Mouse (Mus musculus) hindbrain, postnatal 0 days (tissue): ENCODE results near the gene Gnai2. TPM values are rescaled to one million over a fixed set of nuclear protein-coding genes. Genes with fewer than 3 reads are reported as not detected.

Experiments used
- ATAC-seq: fragments of 200-750 bp; cut with Nextera tagmentation; 2 replicates; pipeline ENCODE4 v1.8.0; 2017; ENCODE audit warnings: mild to moderate bottlenecking, moderate TSS enrichment, moderate library complexity
- DNase-seq: peaks from one replicate; pipeline ENCODE4 v3.0.0-alpha.2; 2015; ENCODE audit warnings: low spot score
- H3K27ac ChIP-seq: fragments of 300-500 bp; sonication (generic); 2 replicates; pipeline ENCODE4 v1.5.1; 2014; ENCODE audit warnings: mild to moderate bottlenecking
- H3K27me3 ChIP-seq: fragments of 300-500 bp; sonication (generic); 2 replicates; pipeline ENCODE4 v1.6.1; 2014; ENCODE audit warnings: low read length, mixed read lengths; ENCODE audit not compliant: insufficient read depth
- H3K36me3 ChIP-seq: fragments of 300-500 bp; sonication (generic); 2 replicates; pipeline ENCODE4 v1.6.1; 2014; ENCODE audit warnings: low read length, mixed read lengths; ENCODE audit not compliant: insufficient read depth
- H3K4me1 ChIP-seq: fragments of 300-500 bp; sonication (generic); 2 replicates; pipeline ENCODE4 v1.6.1; 2014; ENCODE audit warnings: antibody characterized with exemption, low read length, mixed read lengths; ENCODE audit not compliant: insufficient read depth
- H3K4me2 ChIP-seq: fragments of 300-500 bp; sonication (generic); 2 replicates; pipeline ENCODE4 v1.6.1; 2014; ENCODE audit warnings: low read depth, mild to moderate bottlenecking, low read length, moderate library complexity, mixed read lengths
- H3K4me3 ChIP-seq: fragments of 300-500 bp; sonication (generic); 2 replicates; pipeline ENCODE4 v1.5.1; 2014; ENCODE audit warnings: low read length
- H3K9ac ChIP-seq: fragments of 300-500 bp; sonication (generic); replicated peaks from 2 replicates; pipeline ENCODE4 v1.6.1; 2014; ENCODE audit warnings: mild to moderate bottlenecking, low read length, moderate library complexity, mixed read lengths
- H3K9me3 ChIP-seq: fragments of 300-500 bp; sonication (generic); 2 replicates; pipeline ENCODE4 v1.6.1; 2016; ENCODE audit warnings: low read length, mixed read lengths
- CTCF ChIP-seq: IDR thresholded peaks from 2 replicates; pipeline ENCODE4 v1.5.1; 2016; ENCODE audit warnings: antibody characterized with exemption, control low read depth, low read depth
- WGBS: fragments of 180-500 bp; shearing (Covaris S2); extraction: QIAGEN DNeasy Blood & Tissue Kit; methylation state at CpG from one replicate; pipeline ENCODE4 v1.1.7; 2014; 5-methylcytosine and 5-hydroxymethylcytosine counted together
- polyA plus RNA-seq: library from polyadenylated mRNA; unstranded; fragments of >200 nt; fragmentation: Nextera tagmentation; extraction: Ambion mirVana; gene quantifications from 2 replicates; pipeline ENCODE4 v1.2.1, GENCODE M21; 2015
- total RNA-seq: library from RNA; depleted of rRNA; stranded (reverse); fragments of >200 nt; gene quantifications from 2 replicates; pipeline ENCODE4 v1.2.3, GENCODE M21; 2014

Gene Gnai2
- total and polyA plus RNA-seq, 2 experiments from 2014 or later: 287 to 334 TPM

DNA sequence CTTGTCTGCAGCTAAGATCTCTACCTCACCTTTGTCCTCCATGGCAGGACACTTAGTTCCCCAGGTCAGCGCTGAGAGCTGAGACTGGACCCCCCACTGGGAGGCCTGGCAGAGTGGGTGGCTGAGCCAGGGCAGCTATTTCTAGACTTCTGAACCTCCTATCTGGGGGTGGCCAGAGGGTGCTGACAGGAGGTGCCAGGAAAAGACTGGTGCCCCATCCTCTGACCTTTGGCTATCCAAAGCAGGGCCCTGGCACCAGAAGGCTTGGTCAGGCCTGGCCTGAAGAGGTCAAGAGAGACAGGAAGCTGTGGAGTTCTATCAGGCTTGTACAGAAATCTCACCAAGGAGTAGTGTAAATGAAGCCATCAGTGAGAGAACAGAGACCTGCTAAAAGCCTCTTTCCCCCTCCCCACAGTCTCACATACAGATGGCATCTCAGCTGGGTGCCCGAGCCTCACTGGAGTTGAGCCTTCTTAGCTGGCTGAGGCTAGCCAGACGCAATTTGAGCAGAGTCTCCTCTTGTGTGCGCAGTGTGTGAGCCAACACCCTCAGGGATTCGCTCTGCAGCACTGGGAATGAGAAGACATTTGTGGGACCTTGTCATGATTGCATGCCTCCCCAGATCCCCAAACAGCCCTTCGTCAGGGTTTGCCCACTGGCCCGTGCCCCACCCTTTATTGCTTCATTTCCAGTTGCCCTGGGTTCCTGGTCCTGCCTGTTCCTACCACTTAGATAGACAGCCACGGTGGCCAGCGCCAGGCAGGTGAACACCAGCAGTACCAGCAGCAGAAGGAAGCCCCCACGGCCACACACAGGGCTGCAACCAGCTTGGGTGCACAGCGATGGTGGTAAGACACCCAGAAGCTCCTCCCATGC is 41.8 kb downstream of the Gnai2 start:
- 63% methylated on average over 11 of the region's 11 CpGs for WGBS
- peaks cover 2% of the 10 kb centered on the region; the same call in 1 of the 2 replicates for H3K4me1 ChIP-seq
- no peak overlapping the region for H3K4me3 ChIP-seq
- no peak overlapping the region for H3K27ac ChIP-seq
- TF ChIP-seq CTCF: no peak
- H3K27me3 ChIP-seq: no peaks in the 10 kb centered on the region
- DNase-seq (peak; percentile 68), ATAC-seq (peak; percentile 50)
- no peak overlapping the region for H3K4me2 ChIP-seq
- no peaks in the 10 kb centered on the region for H3K9me3 ChIP-seq
- H3K9ac ChIP-seq: no peak overlapping the region
- peaks cover 26% of the 10 kb centered on the region for H3K36me3 ChIP-seq

DNA sequence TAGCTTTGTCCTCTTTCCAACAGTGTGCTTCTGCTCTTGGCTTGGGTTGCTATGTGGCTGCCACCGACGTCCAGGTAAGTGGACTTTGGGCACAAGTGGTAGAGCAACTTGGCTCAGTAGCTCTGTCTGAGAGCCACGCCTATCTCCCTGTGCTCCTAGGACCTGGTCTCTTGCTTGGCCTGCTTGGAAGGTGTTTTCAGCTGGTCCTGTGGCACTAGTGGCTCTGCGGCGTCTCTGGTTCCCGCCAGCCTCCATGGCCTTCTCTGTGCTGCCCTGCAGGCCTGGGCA is 44.5 kb downstream of the Gnai2 start:
- peaks cover 26% of the 10 kb centered on the region for H3K36me3 ChIP-seq
- no peaks in the 10 kb centered on the region for H3K27me3 ChIP-seq
- WGBS: 98% methylated on average over 6 of the region's 6 CpGs
- H3K9ac ChIP-seq: no peak overlapping the region
- DNase-seq: no peak
- no peak overlapping the region for H3K4me3 ChIP-seq
- ATAC-seq: no peak
- H3K27ac ChIP-seq: no peak overlapping the region
- TF ChIP-seq CTCF: no peak
- no peak overlapping the region for H3K4me2 ChIP-seq
- peaks cover 9% of the 10 kb centered on the region; the same call in 1 of the 2 replicates for H3K4me1 ChIP-seq
- no peaks in the 10 kb centered on the region for H3K9me3 ChIP-seq

DNA sequence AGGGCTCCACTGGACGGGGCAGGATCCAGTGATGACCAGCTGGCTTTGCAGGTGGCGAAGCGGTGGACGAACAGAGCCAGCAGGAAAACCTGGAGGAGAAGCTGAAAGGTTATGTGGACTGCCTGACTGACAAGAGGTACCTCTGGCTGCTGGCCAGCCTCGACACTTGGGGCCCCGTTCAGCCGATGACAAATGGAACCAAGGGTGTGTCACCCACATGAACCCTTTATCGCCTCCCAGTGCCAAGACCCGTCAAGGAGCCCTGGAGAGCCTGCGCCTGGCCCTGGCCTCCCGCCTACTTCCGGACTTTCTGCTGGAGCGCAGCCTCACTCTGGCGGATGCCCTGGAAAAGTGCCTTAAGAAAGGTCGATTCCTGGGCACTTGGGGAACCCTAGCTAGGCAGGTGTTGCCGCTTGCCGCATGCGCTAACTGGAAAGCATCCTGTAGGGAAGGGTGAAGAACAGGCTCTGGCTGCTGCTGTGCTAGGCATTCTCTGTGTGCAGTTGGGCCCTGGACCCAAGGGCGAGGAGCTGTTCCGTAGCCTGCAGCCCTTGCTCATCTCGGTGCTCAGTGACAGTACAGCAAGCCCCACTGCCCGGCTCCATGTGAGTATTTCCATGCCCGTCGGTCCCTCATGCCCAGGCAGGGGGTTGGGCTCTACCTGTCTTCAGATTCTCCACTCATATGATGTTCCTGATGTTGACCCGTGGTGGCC is 45.0 kb downstream of the Gnai2 start:
- H3K9ac ChIP-seq: no peak overlapping the region
- ATAC-seq (no peak), DNase-seq (no peak)
- H3K4me1 ChIP-seq: peaks cover 9% of the 10 kb centered on the region; the same call in 1 of the 2 replicates
- H3K27ac ChIP-seq: no peak overlapping the region
- no peaks in the 10 kb centered on the region for H3K27me3 ChIP-seq
- peaks cover 26% of the 10 kb centered on the region for H3K36me3 ChIP-seq
- H3K4me3 ChIP-seq: no peak overlapping the region
- no peaks in the 10 kb centered on the region for H3K9me3 ChIP-seq
- 88% methylated on average over 25 of the region's 25 CpGs for WGBS
- no peak for TF ChIP-seq CTCF
- H3K4me2 ChIP-seq: no peak overlapping the region

DNA sequence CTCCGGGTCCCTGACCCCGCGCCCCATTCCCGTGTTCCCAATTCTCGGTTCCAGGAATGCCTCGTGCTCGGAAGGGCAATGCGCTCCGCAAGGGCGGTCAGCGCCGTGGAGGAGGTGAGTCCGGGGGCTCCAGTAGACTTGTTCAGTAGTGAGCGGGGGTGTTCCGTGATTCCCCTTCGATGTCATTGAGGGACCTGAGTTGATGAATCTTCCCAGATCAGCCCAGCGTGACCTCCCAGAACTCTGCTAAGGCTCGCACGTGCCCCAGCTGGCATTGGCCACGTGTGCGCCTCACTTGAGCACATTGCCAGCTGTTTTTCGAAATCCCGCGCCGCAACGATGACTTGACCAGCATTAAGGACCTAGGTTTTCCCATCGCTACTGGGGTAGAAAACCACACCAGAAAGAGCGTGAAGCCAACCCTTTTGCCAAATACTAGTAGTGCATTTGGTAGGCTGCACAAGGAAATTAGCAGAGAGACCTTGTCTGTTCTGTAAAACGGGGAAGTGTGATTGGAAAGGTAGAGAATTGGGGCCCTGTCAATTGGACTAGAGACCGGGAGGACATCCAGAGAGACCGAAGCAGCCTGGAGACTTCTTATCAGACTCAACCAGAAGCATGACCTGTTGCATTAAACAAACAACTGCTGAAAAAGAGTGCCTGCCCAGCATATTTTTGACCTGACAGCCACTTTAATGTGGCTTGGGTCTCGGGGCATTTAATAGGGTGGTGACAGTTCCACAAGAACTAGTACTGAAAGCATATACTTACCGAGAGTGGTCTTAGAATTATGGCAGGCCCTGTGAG is 47.1 kb downstream of the Gnai2 start:
- Histone ChIP-seq H3K4me1 (peaks cover 9% of the 10 kb centered on the region; the same call in 1 of the 2 replicates), H3K4me3 (peak overlapping the region; percentile 64), H3K9me3 (no peaks in the 10 kb centered on the region), H3K27ac (no peak overlapping the region; the same call in 1 of the 2 replicates), H3K4me2 (peak overlapping the region; percentile 91), H3K36me3 (peaks cover 25% of the 10 kb centered on the region), H3K9ac (peak overlapping the region; percentile 49), H3K27me3 (no peaks in the 10 kb centered on the region)
- no peak for ATAC-seq
- peak; percentile 63 for DNase-seq
- TF ChIP-seq CTCF: no peak
- WGBS: 6% methylated on average over 33 of the region's 33 CpGs

DNA sequence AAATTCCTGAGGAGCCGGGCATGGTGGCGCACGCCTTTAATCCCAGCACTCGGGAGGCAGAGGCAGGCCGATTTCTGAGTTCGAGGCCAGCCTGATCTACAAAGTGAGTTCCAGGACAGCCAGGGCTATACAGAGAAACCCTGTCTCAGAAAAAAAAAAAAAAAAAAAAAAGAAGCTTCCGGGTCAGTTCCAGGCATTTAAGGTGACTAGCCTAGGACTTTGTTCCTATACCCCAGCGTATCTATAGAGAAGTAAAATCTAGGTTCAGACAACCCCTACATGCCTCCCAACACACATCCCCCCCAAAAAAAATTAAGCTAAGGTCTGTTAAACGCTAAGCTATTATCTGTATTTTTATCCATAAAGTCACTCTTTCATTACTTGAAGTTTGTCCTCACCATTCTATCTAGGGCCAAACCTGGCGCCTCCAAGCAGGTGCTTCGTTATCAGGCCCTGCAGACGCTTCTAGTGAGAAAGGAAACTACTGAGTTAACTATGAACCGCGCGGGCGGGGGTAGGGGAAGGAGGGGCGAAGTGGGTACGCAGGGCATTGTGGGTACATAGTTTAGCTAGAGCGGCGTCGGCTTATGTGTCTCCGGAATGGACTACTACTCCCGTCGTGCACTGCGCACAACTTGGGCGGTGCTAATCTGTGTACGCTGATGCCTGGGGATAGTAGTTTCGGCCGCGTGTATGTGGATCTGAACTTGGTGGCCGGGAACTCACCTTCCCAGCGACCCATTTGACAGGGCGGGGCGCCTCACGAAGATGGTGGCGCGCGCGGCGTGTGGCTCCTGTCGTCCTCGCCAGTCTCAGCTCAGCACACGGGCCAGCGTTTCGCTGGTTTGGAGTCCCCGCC is 48.0 kb downstream of the Gnai2 start, which contains the start of gene Ifrd2:
Gene Ifrd2 (plus strand): TSS at position 669 of the 859 bp plus-strand sequence.
- Histone ChIP-seq H3K27me3 (no peaks in the 10 kb centered on the region), H3K36me3 (peaks cover 27% of the 10 kb centered on the region), H3K9me3 (no peaks in the 10 kb centered on the region), H3K9ac (peak within 1 kb of the TSS; percentile 49), H3K4me2 (peak within 1 kb of the TSS; percentile 91), H3K4me1 (peaks cover 9% of the 10 kb centered on the region; the same call in 1 of the 2 replicates), H3K27ac (no peak within 1 kb of the TSS; the same call in 1 of the 2 replicates), H3K4me3 (peak within 1 kb of the TSS; percentile 64)
- no peak for TF ChIP-seq CTCF
- WGBS: 15% methylated on average over 46 of the region's 46 CpGs
- DNase-seq (peak; percentile 99), ATAC-seq (peak; percentile 98)
